Mouse (Mus musculus) heart, adult 18-20 months (tissue): ENCODE results near the gene Aven. TPM values are rescaled to one million over a fixed set of nuclear protein-coding genes. Genes with fewer than 3 reads are reported as not detected.

ENCODE experiments used
- DNase-seq, 2 experiments: peaks; one replicate each; pipeline ENCODE4 v3.0.0; 2021 to 2022; ENCODE audit warnings: mixed read lengths in 1 of 2
- microRNA-seq, 2 experiments: library from miRNA; unstranded; fragments of <30 nt; microRNA quantifications; one replicate each; pipeline ENCODE4 v1.2.0; 2022
- total RNA-seq, 2 experiments: library from RNA; stranded (reverse); gene quantifications; 2 replicates each; pipeline ENCODE4 v1.2.3; 2021

The Aven gene
- total RNA-seq, 2 experiments from 2014 or later = 15.3 to 22.5 TPM

GRCm38 (mm10) chr2:112669461-112669860 is 176.7 kb downstream of the Aven start:
- no peak for DNase-seq

DNA sequence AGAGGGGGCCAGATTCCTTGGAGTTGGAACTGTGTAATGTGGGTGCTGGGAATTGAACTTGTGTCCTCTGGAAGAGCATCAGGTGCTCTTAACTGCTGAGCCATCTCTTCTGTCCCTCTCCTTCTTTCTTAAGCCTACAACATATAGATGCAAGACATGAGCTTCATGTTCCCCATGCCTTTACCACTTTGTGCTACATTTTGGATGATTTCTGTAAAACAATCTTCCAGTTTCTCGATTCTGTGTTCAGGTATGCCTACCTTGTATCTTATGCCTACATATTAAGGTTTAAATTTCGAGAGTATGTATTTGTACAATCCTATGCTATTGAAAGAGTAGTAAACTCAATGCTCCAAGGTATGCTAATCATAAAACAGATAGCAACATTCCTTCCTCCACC is 183.4 kb downstream of the Aven start:
- DNase-seq = no peak

DNA sequence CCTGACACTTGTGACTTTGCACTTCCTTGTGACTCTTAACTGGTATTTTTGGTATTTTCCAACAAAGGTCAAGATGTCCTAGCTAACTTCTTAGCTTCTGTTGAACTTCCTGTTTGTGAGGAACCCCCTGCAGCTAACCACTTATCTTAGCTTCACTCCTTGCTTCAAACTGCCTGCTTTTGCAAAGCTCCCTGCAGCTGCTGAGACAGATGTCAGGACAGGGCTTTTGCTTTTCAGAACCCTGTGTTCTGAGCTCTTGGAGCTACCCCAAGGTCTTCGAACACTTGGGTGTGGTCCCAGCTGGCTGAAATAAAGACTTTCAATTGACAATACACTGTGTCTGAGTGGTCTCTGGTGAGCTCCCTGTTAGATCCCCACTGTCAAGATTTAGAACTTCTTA is 184.0 kb downstream of the Aven start:
- DNase-seq = peak; percentile 38 to 59

- no peak for DNase-seq
Observed at GRCm38 (mm10) chr2:112677246-112677645, 184.5 kb downstream of the Aven start.

GRCm38 (mm10) chr2:112681817-112682216 is 189.1 kb downstream of the Aven start:
- no peak for DNase-seq

Small RNA genes within 50 kb of the gene (microRNA-seq; reads per million reads assigned to microRNA genes)
- gene Gm44374 = 0 reads per million in 2 experiments

Other genes starting within 250 kb of the Aven start
- not detected for gene Nutm1, start 233.7 kb upstream of the Aven start, total RNA-seq
- 10 to 100 TPM; 50.8 to 66.0 TPM for gene Nop10, start 231.0 kb upstream of the Aven start, total RNA-seq
- 10 to 100 TPM; 26.5 to 31.5 TPM for gene Slc12a6, start 227.1 kb upstream of the Aven start, total RNA-seq
- 1 to 10 TPM; 1.1 to 1.4 TPM for gene Gm21985, start 226.7 kb upstream of the Aven start, total RNA-seq
- gene Emc4, start 124.9 kb upstream of the Aven start, total RNA-seq = 10 to 100 TPM; 70.8 to 70.9 TPM
- 1 to 10 TPM; 4.2 to 4.4 TPM for gene Katnbl1, start 113.8 kb upstream of the Aven start, total RNA-seq
- gene Emc7, start 38.0 kb upstream of the Aven start, total RNA-seq = 10 to 100 TPM; 17.3 TPM
- not detected for gene Chrm5, start 12.2 kb upstream of the Aven start, total RNA-seq